Mouse (Mus musculus): ENCODE measurements around the gene Cdc25a. TPM values are rescaled to one million over a fixed set of nuclear protein-coding genes. Genes with fewer than 3 reads are reported as not detected.

Cdc25a gene
- polyA plus RNA-seq (2021; fragmentation: Nextera tagmentation): 1.9 and 2.7 TPM in 2 replicates
- long read RNA-seq, experiment 1, partial matches to known transcripts: 4 of 10 reads
- long read RNA-seq, experiment 1, other reads (novel, unspliced or antisense): 3 of 10 reads
- long read RNA-seq, experiment 2, partial matches to known transcripts: 1 of 2 reads
- long read RNA-seq, experiment 2, other reads (novel, unspliced or antisense): 0 of 2 reads

DNA sequence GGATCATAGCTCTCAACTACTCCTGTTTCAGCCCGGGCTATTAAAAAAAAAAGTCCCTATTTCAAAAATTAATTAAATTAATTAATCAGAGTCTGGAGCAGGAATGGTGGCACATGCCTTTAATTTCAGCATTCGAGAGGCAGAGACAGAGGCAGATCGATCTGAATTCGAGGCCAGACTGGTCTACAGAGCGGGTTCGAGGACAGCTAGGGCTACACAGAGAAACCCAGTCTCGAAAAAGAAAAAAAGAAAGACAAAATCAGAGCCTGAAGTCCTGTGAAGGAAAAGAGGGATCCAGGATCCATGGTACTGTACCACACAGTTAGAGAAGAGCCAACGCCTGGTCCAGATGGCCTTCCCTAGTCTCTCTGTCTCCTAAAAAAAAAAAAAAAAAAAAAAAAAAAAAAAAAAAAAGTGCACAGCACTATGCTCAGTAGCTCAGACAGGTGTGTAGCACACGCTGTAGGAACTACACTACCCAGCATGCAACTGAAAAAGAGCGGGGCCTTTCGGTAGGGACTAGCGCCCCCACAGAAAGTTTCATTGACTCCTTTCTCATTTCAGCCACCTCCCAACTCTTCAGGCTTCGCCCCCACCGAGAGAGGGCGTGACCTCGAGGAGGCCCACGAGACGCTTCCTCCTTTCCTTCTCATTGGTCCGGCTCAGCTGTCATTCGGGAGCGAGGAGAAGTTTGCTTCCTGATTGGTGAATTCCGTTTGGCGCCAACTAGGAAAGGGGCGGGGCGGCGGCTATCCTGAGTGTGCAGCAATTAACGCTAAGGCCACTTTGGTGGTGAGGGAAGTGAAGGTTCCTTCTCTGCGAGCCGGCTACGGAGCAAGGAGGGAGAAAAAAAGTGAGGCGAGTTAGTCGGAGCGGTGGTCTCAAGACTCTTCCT is at the start of gene Cdc25a:
Gene Cdc25a (plus strand): TSS at position 783 of the 895 bp plus-strand sequence.

DNA sequence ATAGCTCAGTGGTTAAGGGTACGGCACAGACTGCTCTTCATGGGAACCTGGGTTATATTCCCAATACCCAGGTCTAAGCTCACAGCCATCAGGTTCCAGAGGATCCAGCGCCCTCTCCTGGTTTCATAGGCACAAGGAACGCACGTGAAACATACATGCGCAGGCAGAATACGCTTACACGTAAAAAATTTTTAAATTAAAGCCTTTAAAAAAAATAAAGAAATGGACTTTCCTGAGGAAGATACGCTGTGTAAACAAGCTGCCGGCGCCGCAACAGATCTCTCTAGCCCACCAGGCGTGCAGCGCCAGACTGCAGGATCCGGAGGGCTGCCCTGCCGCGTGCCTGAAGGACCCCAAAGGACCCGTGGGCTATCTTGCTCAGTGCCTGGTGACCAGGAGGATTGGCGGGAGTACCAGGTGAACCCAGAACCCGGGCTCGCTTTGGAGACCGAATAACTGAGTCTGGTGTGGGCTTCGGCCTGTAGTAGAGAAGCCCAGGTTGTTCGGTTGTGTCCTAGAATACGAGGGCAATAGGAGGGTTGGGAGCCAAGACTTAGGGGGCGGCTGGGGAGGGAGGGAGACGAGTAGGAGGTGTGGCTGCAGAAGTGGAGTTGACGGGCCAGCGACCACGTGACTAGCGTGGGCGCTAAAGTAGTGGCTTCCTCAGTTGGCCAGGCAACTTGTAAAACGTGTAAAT is 42.8 kb upstream of the Cdc25a start, which contains the start of gene Nme6:
Gene Nme6 (plus strand): TSS at position 359 of the 697 bp plus-strand sequence.

DNA sequence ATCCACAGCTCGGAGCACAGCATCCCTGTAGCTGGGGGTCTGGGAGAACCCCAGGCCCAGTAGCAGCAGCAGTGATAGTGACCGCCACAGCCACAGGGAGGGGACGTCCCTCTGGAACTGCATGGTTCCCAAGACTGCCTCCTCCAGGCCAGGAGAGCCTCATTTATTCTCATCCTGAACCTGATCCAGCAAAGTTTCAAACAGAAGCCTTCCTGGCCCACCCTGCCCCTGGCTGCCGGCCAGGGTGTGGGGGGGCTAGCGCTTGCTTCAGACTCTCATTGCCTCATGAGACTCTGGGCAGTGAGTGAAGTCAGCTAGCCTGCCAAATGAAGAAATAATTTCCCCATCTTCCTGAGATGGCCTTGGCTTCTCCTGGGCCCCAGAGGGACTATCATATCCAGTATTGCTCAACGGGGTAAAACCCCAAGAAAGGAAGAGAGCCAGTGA is 26.0 kb upstream of the Cdc25a start, which contains the start of gene Camp:
Gene Camp (minus strand): TSS at position 306 of the 447 bp plus-strand sequence.

DNA sequence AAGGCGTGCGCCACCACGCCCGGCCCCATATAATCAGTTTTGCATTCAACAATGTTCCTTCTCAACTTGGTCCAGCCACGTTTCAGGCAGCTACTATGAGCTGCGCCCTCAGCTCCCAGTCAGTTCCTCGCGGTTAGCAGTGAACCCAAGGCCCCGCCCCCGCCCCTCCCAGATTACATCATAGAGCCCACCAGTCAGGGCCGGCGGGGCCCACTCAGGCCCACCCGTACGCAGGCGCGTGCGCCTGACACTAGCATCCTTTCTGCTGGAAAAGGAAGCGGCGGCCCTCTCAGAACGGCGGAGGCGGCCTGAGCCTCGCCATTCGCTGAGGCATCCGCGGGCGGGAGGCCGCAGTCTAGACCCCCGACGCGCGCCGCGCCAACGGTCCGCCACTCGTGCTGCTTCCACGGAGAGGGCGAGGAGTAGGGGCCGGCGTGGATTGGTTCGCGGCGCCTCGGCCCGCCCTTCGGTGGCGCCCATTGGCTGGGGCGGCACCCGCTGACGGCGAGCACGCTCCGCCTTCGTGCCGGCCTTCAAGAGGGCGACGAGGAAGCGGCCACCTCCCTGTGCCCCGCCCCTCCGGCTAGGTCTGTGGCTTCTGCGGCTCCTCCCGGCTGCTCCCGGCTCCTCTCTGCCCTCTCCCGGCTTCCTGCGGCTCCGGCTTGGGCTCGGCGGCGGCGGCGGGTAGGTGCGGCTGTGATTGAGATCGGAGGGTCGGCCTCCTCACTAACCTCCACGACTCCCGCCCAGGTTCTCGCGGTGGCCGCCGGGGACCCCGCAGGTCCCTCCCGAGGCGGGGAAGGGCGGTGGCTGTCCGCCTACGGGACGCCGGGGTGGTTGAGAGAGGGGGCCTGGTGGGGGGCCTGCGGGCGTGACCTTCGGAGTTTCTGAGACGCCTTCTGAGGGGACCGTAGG is 56.1 kb downstream of the Cdc25a start, which contains the start of gene Map4:
Gene Map4 (plus strand): TSS at position 204 of the 915 bp plus-strand sequence.

Other genes with a start within 250 kb of the Cdc25a start
- gene Fbxw24, start 249.5 kb upstream of the Cdc25a start, polyA plus RNA-seq (2021; fragmentation: Nextera tagmentation): not detected in 2 replicates
- not detected in 2 replicates for gene Fbxw25, start 210.9 kb upstream of the Cdc25a start, polyA plus RNA-seq (2021; fragmentation: Nextera tagmentation)
- gene Fbxw18, start 172.9 kb upstream of the Cdc25a start, polyA plus RNA-seq (2021; fragmentation: Nextera tagmentation): not detected in 2 replicates
- not detected in 2 replicates for gene Fbxw26, start 129.5 kb upstream of the Cdc25a start, polyA plus RNA-seq (2021; fragmentation: Nextera tagmentation)
- gene Fbxw27, start 84.9 kb upstream of the Cdc25a start, polyA plus RNA-seq (2021; fragmentation: Nextera tagmentation): not detected in 2 replicates
- gene Spink8, start 63.3 kb upstream of the Cdc25a start, polyA plus RNA-seq (2021; fragmentation: Nextera tagmentation): 2.4 and 6.2 TPM in 2 replicates
- 12.6 and 12.9 TPM in 2 replicates for gene Nme6, start 42.8 kb upstream of the Cdc25a start, polyA plus RNA-seq (2021; fragmentation: Nextera tagmentation)
- not detected in 2 replicates for gene Camp, start 26.0 kb upstream of the Cdc25a start, polyA plus RNA-seq (2021; fragmentation: Nextera tagmentation)
- gene Map4, start 55.9 kb downstream of the Cdc25a start, polyA plus RNA-seq (2021; fragmentation: Nextera tagmentation): 227 and 259 TPM in 2 replicates
- gene Smarcc1, start 242.1 kb downstream of the Cdc25a start, polyA plus RNA-seq (2021; fragmentation: Nextera tagmentation): 19.9 and 38.7 TPM in 2 replicates
- 93.8 and 139 TPM in 2 replicates for gene Dhx30, start 242.3 kb downstream of the Cdc25a start, polyA plus RNA-seq (2021; fragmentation: Nextera tagmentation)

Data from left cerebral cortex, adult 6 months (tissue).